Mouse (Mus musculus): ENCODE measurements around the gene Pnpo. TPM values are rescaled to one million over a fixed set of nuclear protein-coding genes. Genes with fewer than 3 reads are reported as not detected.

Pnpo gene
- polyA plus RNA-seq, 1 experiment from 2014 or later: 19.0 TPM

- H3K27me3 ChIP-seq (replicated peaks; ENCODE audit: control insufficient read depth, insufficient read depth, low read length): no peaks in the 10 kb centered on the region
- H3K4me2 ChIP-seq (ENCODE audit: low read length): no peak overlapping the region
- H3K4me1 ChIP-seq (ENCODE audit: control insufficient read depth, insufficient read depth, low read length): peaks cover 11% of the 10 kb centered on the region
- peaks cover 23% of the 10 kb centered on the region for H3K36me3 ChIP-seq (ENCODE audit: control insufficient read depth, insufficient read depth, low read length)
- DNase-seq (ENCODE audit: low spot score) (no peak), ATAC-seq (no peak)
- H3K9ac ChIP-seq (ENCODE audit: low read length): no peak overlapping the region
- no peak overlapping the region for H3K4me3 ChIP-seq (ENCODE audit: low read depth, low read length)
- WGBS: 95% methylated on average over 4 of the region's 4 CpGs
- no peaks in the 10 kb centered on the region for H3K9me3 ChIP-seq (replicated peaks; ENCODE audit: control insufficient read depth, low read length)
- H3K27ac ChIP-seq (ENCODE audit: low read depth, low read length): no peak overlapping the region
Observed at GRCm38 (mm10) chr11:96947849-96948248, 4.1 kb upstream of the Pnpo start.

DNA sequence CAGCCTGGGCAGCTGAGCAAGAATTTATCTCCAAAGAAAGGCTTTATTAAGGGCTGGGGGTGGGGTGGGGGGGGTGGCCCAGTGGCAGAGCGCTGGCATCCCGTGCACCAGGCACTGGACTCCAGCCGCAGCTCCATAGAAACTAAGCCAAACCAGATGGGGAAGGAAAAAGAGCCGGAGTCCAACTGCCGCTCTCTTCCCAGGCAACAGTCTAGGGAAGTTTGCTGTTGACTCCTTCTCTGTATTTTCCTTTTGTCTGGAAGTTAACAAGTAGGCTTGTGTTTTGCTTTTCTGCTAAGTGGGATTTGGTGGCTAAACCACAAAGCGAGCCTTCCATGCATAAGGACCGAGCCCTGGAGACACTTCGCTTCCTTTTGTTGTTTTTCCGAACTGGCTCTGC, 2.7 kb upstream of the Pnpo start:
- 73% methylated on average over 9 of the region's 9 CpGs for WGBS
- ATAC-seq: no peak
- Histone ChIP-seq H3K4me3 (ENCODE audit: low read depth, low read length) (no peak overlapping the region), H3K9ac (ENCODE audit: low read length) (no peak overlapping the region), H3K27ac (ENCODE audit: low read depth, low read length) (no peak overlapping the region), H3K9me3 (replicated peaks; ENCODE audit: control insufficient read depth, low read length) (no peaks in the 10 kb centered on the region), H3K4me2 (ENCODE audit: low read length) (no peak overlapping the region), H3K27me3 (replicated peaks; ENCODE audit: control insufficient read depth, insufficient read depth, low read length) (no peaks in the 10 kb centered on the region), H3K36me3 (ENCODE audit: control insufficient read depth, insufficient read depth, low read length) (peaks cover 10% of the 10 kb centered on the region), H3K4me1 (ENCODE audit: control insufficient read depth, insufficient read depth, low read length) (peaks cover 11% of the 10 kb centered on the region)
- DNase-seq (ENCODE audit: low spot score): peak; percentile 16

DNA sequence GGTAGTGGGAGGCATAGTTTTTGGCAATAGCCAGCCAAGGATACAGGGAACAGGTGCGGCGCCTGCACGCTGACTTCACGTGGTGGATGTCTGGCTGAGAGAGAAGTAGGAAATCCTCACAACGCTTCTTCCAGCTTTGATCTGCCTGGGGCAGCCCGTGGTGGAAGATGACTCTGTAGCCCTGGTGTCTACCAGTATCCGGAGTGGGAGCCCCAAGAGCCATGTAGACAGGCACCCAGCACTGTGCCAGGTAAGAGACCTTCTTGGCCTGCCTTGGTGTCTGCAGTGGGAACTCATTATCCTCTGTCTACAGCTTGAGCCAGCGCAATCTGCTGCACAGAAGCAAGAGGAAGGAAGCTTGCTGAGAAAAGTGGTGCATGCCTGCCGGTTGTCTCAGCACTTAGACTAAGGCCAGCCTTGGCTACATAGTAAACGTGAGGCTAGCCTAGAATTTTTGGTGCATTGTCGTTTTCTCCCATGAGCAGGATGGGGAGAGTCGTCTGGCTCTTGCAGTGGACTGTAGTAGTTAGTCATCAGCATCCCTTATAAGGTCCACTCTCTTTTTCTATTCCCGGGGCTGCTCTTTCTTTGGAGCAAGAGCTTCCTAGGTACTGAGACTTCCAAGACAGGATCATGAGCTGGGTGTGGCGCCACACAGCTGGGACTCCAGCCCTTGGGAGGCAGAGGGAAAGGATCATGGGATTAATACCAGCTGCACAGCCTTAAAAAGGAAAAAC, 1.2 kb upstream of the Pnpo start:
- Histone ChIP-seq H3K9ac (ENCODE audit: low read length) (peak overlapping the region; percentile 65), H3K4me2 (ENCODE audit: low read length) (peak overlapping the region; percentile 96), H3K4me3 (ENCODE audit: low read depth, low read length) (peak overlapping the region; percentile 46), H3K4me1 (ENCODE audit: control insufficient read depth, insufficient read depth, low read length) (peaks cover 11% of the 10 kb centered on the region), H3K36me3 (ENCODE audit: control insufficient read depth, insufficient read depth, low read length) (no peaks in the 10 kb centered on the region), H3K9me3 (replicated peaks; ENCODE audit: control insufficient read depth, low read length) (no peaks in the 10 kb centered on the region), H3K27me3 (replicated peaks; ENCODE audit: control insufficient read depth, insufficient read depth, low read length) (no peaks in the 10 kb centered on the region), H3K27ac (ENCODE audit: low read depth, low read length) (no peak overlapping the region)
- DNase-seq (ENCODE audit: low spot score): no peak
- WGBS: 84% methylated on average over 14 of the region's 14 CpGs
- ATAC-seq: no peak

DNA sequence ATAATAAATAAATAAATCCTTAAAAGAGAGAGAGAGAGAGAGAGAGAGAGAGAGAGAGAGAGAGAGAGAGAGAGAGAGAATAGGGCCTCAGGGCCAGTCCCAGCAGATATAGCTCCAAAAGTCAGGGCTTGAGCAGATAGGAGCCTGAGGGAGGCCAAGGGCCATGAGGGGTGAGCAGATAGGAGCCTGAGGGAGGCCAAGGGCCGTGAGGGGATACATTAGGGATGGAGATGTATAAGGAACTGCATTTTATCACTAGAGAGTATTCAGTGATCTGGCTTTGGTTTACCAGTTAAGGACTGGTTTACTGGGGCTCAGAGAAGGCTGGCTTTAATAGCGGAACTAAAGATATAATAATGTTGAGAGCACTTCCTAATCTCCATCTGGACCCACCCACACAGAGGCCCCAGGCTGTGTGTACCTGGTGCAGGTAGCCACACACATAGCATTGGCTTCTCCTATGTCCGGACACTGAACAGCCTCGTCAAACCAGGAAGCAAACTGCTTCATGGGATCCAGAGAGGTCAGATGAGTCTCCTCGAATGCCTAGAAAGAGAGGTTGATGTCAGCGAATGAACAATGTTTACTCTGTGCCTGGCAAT, 1.7 kb downstream of the Pnpo start:
- Histone ChIP-seq H3K27me3 (replicated peaks; ENCODE audit: control insufficient read depth, insufficient read depth, low read length) (no peaks in the 10 kb centered on the region), H3K9ac (ENCODE audit: low read length) (no peak overlapping the region), H3K9me3 (replicated peaks; ENCODE audit: control insufficient read depth, low read length) (no peaks in the 10 kb centered on the region), H3K4me2 (ENCODE audit: low read length) (no peak overlapping the region), H3K4me3 (ENCODE audit: low read depth, low read length) (no peak overlapping the region), H3K36me3 (ENCODE audit: control insufficient read depth, insufficient read depth, low read length) (no peaks in the 10 kb centered on the region), H3K27ac (ENCODE audit: low read depth, low read length) (no peak overlapping the region), H3K4me1 (ENCODE audit: control insufficient read depth, insufficient read depth, low read length) (peaks cover 11% of the 10 kb centered on the region)
- DNase-seq (ENCODE audit: low spot score) (no peak), ATAC-seq (no peak)
- WGBS: 77% methylated on average over 6 of the region's 6 CpGs

DNA sequence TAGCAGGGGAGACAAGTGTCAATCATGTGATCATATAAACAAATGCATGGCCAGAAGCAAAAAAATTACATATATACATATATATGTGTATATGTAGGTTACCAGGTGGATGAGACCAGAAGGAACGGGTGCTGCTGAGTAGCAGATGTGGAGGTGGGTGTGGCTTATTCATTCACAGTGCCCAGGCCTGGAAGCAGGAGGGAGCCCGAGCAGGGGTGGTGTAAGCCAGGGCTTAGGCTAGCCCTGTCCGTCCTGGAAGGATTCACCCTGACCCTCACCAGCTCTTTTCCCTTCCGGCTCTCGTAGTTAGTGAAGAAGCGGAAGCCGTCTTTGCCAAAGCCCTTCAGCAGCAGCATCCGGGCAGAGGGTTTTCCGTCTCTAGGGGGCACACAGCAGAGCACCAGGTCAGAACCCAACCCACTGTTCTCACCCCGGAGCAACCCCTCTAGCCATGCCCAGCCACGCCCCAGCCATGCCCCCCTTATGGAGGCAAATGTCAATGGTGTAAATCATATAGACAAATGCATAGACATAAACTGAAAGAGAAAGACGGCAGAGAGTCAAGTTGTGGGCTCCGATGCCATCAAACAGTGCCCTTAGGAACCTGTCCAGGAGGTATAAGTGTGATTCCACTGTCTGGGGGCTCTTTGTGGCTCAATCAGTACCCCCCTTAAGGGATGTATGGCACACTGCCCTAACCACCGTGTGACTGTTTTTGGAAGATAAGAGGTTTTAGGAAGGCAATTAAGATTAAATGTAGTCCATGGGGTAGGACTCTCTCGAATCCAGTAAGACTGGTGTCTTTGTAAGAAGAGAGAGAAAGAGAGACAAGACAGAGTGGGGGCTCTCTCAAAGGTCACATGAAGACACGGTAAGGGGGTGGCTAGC, 3.0 kb downstream of the Pnpo start:
- Histone ChIP-seq H3K9me3 (replicated peaks; ENCODE audit: control insufficient read depth, low read length) (no peaks in the 10 kb centered on the region), H3K27ac (ENCODE audit: low read depth, low read length) (no peak overlapping the region), H3K4me3 (ENCODE audit: low read depth, low read length) (no peak overlapping the region), H3K9ac (ENCODE audit: low read length) (no peak overlapping the region), H3K4me2 (ENCODE audit: low read length) (no peak overlapping the region), H3K4me1 (ENCODE audit: control insufficient read depth, insufficient read depth, low read length) (peaks cover 11% of the 10 kb centered on the region), H3K36me3 (ENCODE audit: control insufficient read depth, insufficient read depth, low read length) (no peaks in the 10 kb centered on the region), H3K27me3 (replicated peaks; ENCODE audit: control insufficient read depth, insufficient read depth, low read length) (no peaks in the 10 kb centered on the region)
- DNase-seq (ENCODE audit: low spot score): no peak
- 77% methylated on average over 16 of the region's 16 CpGs for WGBS
- ATAC-seq: no peak

DNA sequence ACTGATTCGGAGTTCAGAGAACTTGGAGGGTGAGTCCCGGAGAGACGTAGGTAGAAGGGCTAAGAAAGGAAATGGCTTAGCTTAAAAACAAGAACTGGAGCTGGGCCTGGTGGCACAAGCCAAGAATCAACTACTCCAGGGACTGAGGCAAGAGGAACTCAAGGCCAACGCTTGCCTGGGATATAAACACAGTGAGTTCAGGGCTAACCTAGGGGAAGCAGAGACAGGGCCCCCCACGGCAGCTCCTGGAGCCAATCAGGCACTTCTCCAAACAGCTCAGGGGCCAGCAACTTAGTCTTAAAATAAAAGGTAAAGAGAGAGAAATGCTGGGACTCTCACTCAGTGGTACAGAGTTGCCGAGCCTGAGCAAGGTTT, 5.4 kb downstream of the Pnpo start:
- no peak overlapping the region for H3K9ac ChIP-seq (ENCODE audit: low read length)
- DNase-seq (ENCODE audit: low spot score) (no peak), ATAC-seq (no peak)
- H3K4me1 ChIP-seq (ENCODE audit: control insufficient read depth, insufficient read depth, low read length): 0 out of 2 replicates have a peak, but pooled peaks cover 2% of the 10 kb centered on the region
- H3K9me3 ChIP-seq (replicated peaks; ENCODE audit: control insufficient read depth, low read length): no peaks in the 10 kb centered on the region
- H3K27me3 ChIP-seq (replicated peaks; ENCODE audit: control insufficient read depth, insufficient read depth, low read length): no peaks in the 10 kb centered on the region
- WGBS: 86% methylated on average over 6 of the region's 6 CpGs
- no peak overlapping the region for H3K4me2 ChIP-seq (ENCODE audit: low read length)
- H3K36me3 ChIP-seq (ENCODE audit: control insufficient read depth, insufficient read depth, low read length): no peaks in the 10 kb centered on the region
- H3K27ac ChIP-seq (ENCODE audit: low read depth, low read length): no peak overlapping the region
- H3K4me3 ChIP-seq (ENCODE audit: low read depth, low read length): no peak overlapping the region

- H3K36me3 ChIP-seq (ENCODE audit: control insufficient read depth, insufficient read depth, low read length): no peaks in the 10 kb centered on the region
- H3K4me1 ChIP-seq (ENCODE audit: control insufficient read depth, insufficient read depth, low read length): no peaks in the 10 kb centered on the region
- DNase-seq (ENCODE audit: low spot score) (peak; percentile 27), ATAC-seq (no peak)
- no peak overlapping the region for H3K4me3 ChIP-seq (ENCODE audit: low read depth, low read length)
- 53% methylated on average over 10 of the region's 10 CpGs for WGBS
- H3K27me3 ChIP-seq (replicated peaks; ENCODE audit: control insufficient read depth, insufficient read depth, low read length): no peaks in the 10 kb centered on the region
- no peak overlapping the region for H3K4me2 ChIP-seq (ENCODE audit: low read length)
- H3K9ac ChIP-seq (ENCODE audit: low read length): no peak overlapping the region
- H3K9me3 ChIP-seq (replicated peaks; ENCODE audit: control insufficient read depth, low read length): no peaks in the 10 kb centered on the region
- H3K27ac ChIP-seq (ENCODE audit: low read depth, low read length): no peak overlapping the region
Observed at GRCm38 (mm10) chr11:96937549-96938425, 6.0 kb downstream of the Pnpo start.

DNA sequence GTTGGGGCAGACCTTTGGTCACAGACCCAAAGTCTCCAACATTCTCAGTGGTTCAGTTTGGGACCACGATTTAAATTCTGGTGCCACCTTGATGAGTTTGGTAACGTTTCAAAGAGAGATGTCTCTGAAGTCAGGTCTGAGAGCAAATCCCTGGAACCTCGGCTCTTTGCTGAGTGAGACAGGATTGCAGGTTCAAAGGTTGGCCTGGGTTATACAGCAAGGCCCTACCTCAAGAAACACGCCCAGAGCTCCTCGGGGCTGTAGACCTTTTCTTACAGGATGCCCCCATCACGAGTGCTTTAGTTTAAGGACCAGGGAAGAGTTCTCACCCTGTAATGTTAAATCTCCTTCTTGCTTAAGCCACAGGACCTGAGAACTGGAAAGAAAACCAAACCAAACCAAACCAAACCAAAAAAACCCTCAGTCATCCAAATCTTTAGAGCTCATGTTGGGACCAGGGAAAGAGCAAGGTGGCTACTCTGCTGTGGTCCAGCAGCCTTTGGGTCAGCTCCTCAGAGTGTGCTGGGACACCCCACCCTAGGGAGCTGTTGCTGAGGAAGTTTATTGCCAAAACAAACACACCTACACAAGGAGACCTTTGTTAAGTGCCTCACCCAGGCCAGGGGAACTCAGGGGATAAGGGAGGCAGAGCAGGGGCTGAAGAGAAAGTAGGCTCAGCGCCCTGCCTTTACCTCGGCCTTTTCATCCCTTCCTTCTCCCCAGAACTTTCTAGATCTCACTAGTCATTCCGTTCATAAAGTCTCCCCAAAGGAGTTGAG, 7.7 kb downstream of the Pnpo start:
- no peak overlapping the region for H3K27ac ChIP-seq (ENCODE audit: low read depth, low read length)
- H3K9me3 ChIP-seq (replicated peaks; ENCODE audit: control insufficient read depth, low read length): no peaks in the 10 kb centered on the region
- ATAC-seq (no peak), DNase-seq (ENCODE audit: low spot score) (no peak)
- no peak overlapping the region for H3K4me2 ChIP-seq (ENCODE audit: low read length)
- H3K36me3 ChIP-seq (ENCODE audit: control insufficient read depth, insufficient read depth, low read length): no peaks in the 10 kb centered on the region
- H3K27me3 ChIP-seq (replicated peaks; ENCODE audit: control insufficient read depth, insufficient read depth, low read length): no peaks in the 10 kb centered on the region
- no peak overlapping the region for H3K4me3 ChIP-seq (ENCODE audit: low read depth, low read length)
- no peak overlapping the region for H3K9ac ChIP-seq (ENCODE audit: low read length)
- H3K4me1 ChIP-seq (ENCODE audit: control insufficient read depth, insufficient read depth, low read length): no peaks in the 10 kb centered on the region
- 87% methylated on average over 9 of the region's 9 CpGs for WGBS

All from forebrain, embryonic 14.5 days (tissue).